Mouse (Mus musculus): Measurements from ENCODE around the gene Tenm2. TPM values are rescaled to one million over a fixed set of nuclear protein-coding genes. Genes with fewer than 3 reads are reported as not detected.

The Tenm2 gene
- polyA plus RNA-seq, 1 experiment from 2014 or later, result 3.2 TPM

GRCm38 (mm10) chr11:36221271-36221975, 1014.3 kb downstream of the Tenm2 start:
- Histone ChIP-seq H3K9me3 (ENCODE audit: control insufficient read depth, low read length) (no peaks in the 10 kb centered on the region), H3K9ac (ENCODE audit: low read length) (no peak overlapping the region), H3K36me3 (ENCODE audit: control insufficient read depth, insufficient read depth, low read length) (no peaks in the 10 kb centered on the region), H3K27ac (ENCODE audit: low read depth, low read length) (no peak overlapping the region), H3K4me2 (ENCODE audit: low read depth) (peak overlapping the region; percentile 21), H3K4me1 (ENCODE audit: control insufficient read depth, insufficient read depth, low read length) (peaks cover 6% of the 10 kb centered on the region), H3K27me3 (ENCODE audit: control insufficient read depth, insufficient read depth, low read length) (no peaks in the 10 kb centered on the region), H3K4me3 (ENCODE audit: low read depth, low read length) (no peak overlapping the region)
- DNase-seq (ENCODE audit: low spot score) (peak; percentile 88), ATAC-seq (ENCODE audit: insufficient read depth, low FRiP score, low TSS enrichment) (peak; percentile 71; the same call in 1 of the 2 replicates)
- 13% methylated on average over 10 of the region's 10 CpGs for WGBS

- DNase-seq (ENCODE audit: low spot score), result no peak
- ATAC-seq (ENCODE audit: insufficient read depth, low FRiP score, low TSS enrichment), result peak; percentile 49; the same call in 1 of the 2 replicates
- no peak overlapping the region for H3K9ac ChIP-seq (ENCODE audit: low read length)
Measured at GRCm38 (mm10) chr11:36220651-36221050, 1015.1 kb downstream of the Tenm2 start.

GRCm38 (mm10) chr11:36219586-36219985, 1016.2 kb downstream of the Tenm2 start:
- Histone ChIP-seq H3K4me1 (ENCODE audit: control insufficient read depth, insufficient read depth, low read length) (peaks cover 6% of the 10 kb centered on the region), H3K27me3 (ENCODE audit: control insufficient read depth, insufficient read depth, low read length) (no peaks in the 10 kb centered on the region), H3K4me2 (ENCODE audit: low read depth) (no peak overlapping the region), H3K4me3 (ENCODE audit: low read depth, low read length) (no peak overlapping the region), H3K36me3 (ENCODE audit: control insufficient read depth, insufficient read depth, low read length) (no peaks in the 10 kb centered on the region), H3K9me3 (ENCODE audit: control insufficient read depth, low read length) (no peaks in the 10 kb centered on the region), H3K9ac (ENCODE audit: low read length) (no peak overlapping the region), H3K27ac (ENCODE audit: low read depth, low read length) (no peak overlapping the region)
- ATAC-seq (ENCODE audit: insufficient read depth, low FRiP score, low TSS enrichment) (no peak), DNase-seq (ENCODE audit: low spot score) (no peak)
- 51% methylated on average over 4 of the region's 4 CpGs for WGBS

More at GRCm38 (mm10) chr11:36220651-36221050, 1015.1 kb downstream of the Tenm2 start:
- H3K9me3 ChIP-seq (ENCODE audit: control insufficient read depth, low read length), result no peaks in the 10 kb centered on the region
- H3K36me3 ChIP-seq (ENCODE audit: control insufficient read depth, insufficient read depth, low read length), result no peaks in the 10 kb centered on the region
- WGBS, result 13% methylated on average over 5 of the region's 5 CpGs
- H3K4me1 ChIP-seq (ENCODE audit: control insufficient read depth, insufficient read depth, low read length), result peaks cover 6% of the 10 kb centered on the region
- no peak overlapping the region for H3K4me2 ChIP-seq (ENCODE audit: low read depth)
- H3K4me3 ChIP-seq (ENCODE audit: low read depth, low read length), result no peak overlapping the region
- no peaks in the 10 kb centered on the region for H3K27me3 ChIP-seq (ENCODE audit: control insufficient read depth, insufficient read depth, low read length)
- H3K27ac ChIP-seq (ENCODE audit: low read depth, low read length), result no peak overlapping the region; the same call in 1 of the 2 replicates

GRCm38 (mm10) chr11:36214589-36214988, 1021.2 kb downstream of the Tenm2 start:
- Histone ChIP-seq H3K27ac (ENCODE audit: low read depth, low read length) (no peak overlapping the region), H3K4me1 (ENCODE audit: control insufficient read depth, insufficient read depth, low read length) (no peaks in the 10 kb centered on the region; the same call in 1 of the 2 replicates), H3K27me3 (ENCODE audit: control insufficient read depth, insufficient read depth, low read length) (no peaks in the 10 kb centered on the region), H3K4me3 (ENCODE audit: low read depth, low read length) (no peak overlapping the region), H3K9me3 (ENCODE audit: control insufficient read depth, low read length) (no peaks in the 10 kb centered on the region), H3K9ac (ENCODE audit: low read length) (no peak overlapping the region), H3K4me2 (ENCODE audit: low read depth) (no peak overlapping the region), H3K36me3 (ENCODE audit: control insufficient read depth, insufficient read depth, low read length) (no peaks in the 10 kb centered on the region)
- DNase-seq (ENCODE audit: low spot score), result no peak
- ATAC-seq (ENCODE audit: insufficient read depth, low FRiP score, low TSS enrichment), result no peak
- WGBS, result 81% methylated on average over 3 of the region's 3 CpGs

- Histone ChIP-seq H3K27ac (ENCODE audit: low read depth, low read length) (no peak overlapping the region), H3K9me3 (ENCODE audit: control insufficient read depth, low read length) (no peaks in the 10 kb centered on the region), H3K4me3 (ENCODE audit: low read depth, low read length) (no peak overlapping the region), H3K4me2 (ENCODE audit: low read depth) (no peak overlapping the region), H3K4me1 (ENCODE audit: control insufficient read depth, insufficient read depth, low read length) (no peaks in the 10 kb centered on the region), H3K36me3 (ENCODE audit: control insufficient read depth, insufficient read depth, low read length) (no peaks in the 10 kb centered on the region), H3K27me3 (ENCODE audit: control insufficient read depth, insufficient read depth, low read length) (no peaks in the 10 kb centered on the region), H3K9ac (ENCODE audit: low read length) (no peak overlapping the region)
- ATAC-seq (ENCODE audit: insufficient read depth, low FRiP score, low TSS enrichment) (no peak), DNase-seq (ENCODE audit: low spot score) (no peak)
- 74% methylated on average over 6 of the region's 6 CpGs for WGBS
Measured at GRCm38 (mm10) chr11:36204381-36204780, 1031.4 kb downstream of the Tenm2 start.

- DNase-seq (ENCODE audit: low spot score) (no peak), ATAC-seq (ENCODE audit: insufficient read depth, low FRiP score, low TSS enrichment) (no peak)
- Histone ChIP-seq H3K27me3 (ENCODE audit: control insufficient read depth, insufficient read depth, low read length) (no peaks in the 10 kb centered on the region), H3K36me3 (ENCODE audit: control insufficient read depth, insufficient read depth, low read length) (no peaks in the 10 kb centered on the region), H3K27ac (ENCODE audit: low read depth, low read length) (no peak overlapping the region), H3K4me3 (ENCODE audit: low read depth, low read length) (no peak overlapping the region), H3K9me3 (ENCODE audit: control insufficient read depth, low read length) (no peaks in the 10 kb centered on the region), H3K9ac (ENCODE audit: low read length) (no peak overlapping the region), H3K4me1 (ENCODE audit: control insufficient read depth, insufficient read depth, low read length) (no peaks in the 10 kb centered on the region), H3K4me2 (ENCODE audit: low read depth) (no peak overlapping the region)
- 72% methylated on average over 1 of the region's 1 CpGs for WGBS
Measured at GRCm38 (mm10) chr11:36203896-36204295, 1031.9 kb downstream of the Tenm2 start.

GRCm38 (mm10) chr11:36194348-36194747, 1041.4 kb downstream of the Tenm2 start:
- H3K4me2 ChIP-seq (ENCODE audit: low read depth), result no peak overlapping the region
- H3K9ac ChIP-seq (ENCODE audit: low read length), result no peak overlapping the region
- H3K27me3 ChIP-seq (ENCODE audit: control insufficient read depth, insufficient read depth, low read length), result no peaks in the 10 kb centered on the region
- H3K4me1 ChIP-seq (ENCODE audit: control insufficient read depth, insufficient read depth, low read length), result no peaks in the 10 kb centered on the region
- no peaks in the 10 kb centered on the region for H3K9me3 ChIP-seq (ENCODE audit: control insufficient read depth, low read length)
- 75% methylated on average over 2 of the region's 2 CpGs for WGBS
- DNase-seq (ENCODE audit: low spot score), result no peak
- H3K4me3 ChIP-seq (ENCODE audit: low read depth, low read length), result no peak overlapping the region
- no peaks in the 10 kb centered on the region for H3K36me3 ChIP-seq (ENCODE audit: control insufficient read depth, insufficient read depth, low read length)
- no peak overlapping the region for H3K27ac ChIP-seq (ENCODE audit: low read depth, low read length)
- no peak for ATAC-seq (ENCODE audit: insufficient read depth, low FRiP score, low TSS enrichment)

- Histone ChIP-seq H3K9me3 (ENCODE audit: control insufficient read depth, low read length) (no peaks in the 10 kb centered on the region), H3K4me3 (ENCODE audit: low read depth, low read length) (no peak overlapping the region), H3K27ac (ENCODE audit: low read depth, low read length) (no peak overlapping the region), H3K9ac (ENCODE audit: low read length) (no peak overlapping the region), H3K4me2 (ENCODE audit: low read depth) (no peak overlapping the region), H3K36me3 (ENCODE audit: control insufficient read depth, insufficient read depth, low read length) (no peaks in the 10 kb centered on the region), H3K27me3 (ENCODE audit: control insufficient read depth, insufficient read depth, low read length) (no peaks in the 10 kb centered on the region), H3K4me1 (ENCODE audit: control insufficient read depth, insufficient read depth, low read length) (no peaks in the 10 kb centered on the region)
- DNase-seq (ENCODE audit: low spot score), result no peak
- ATAC-seq (ENCODE audit: insufficient read depth, low FRiP score, low TSS enrichment), result no peak
- WGBS, result 83% methylated on average over 7 of the region's 7 CpGs
Measured at GRCm38 (mm10) chr11:36176106-36176505, 1059.7 kb downstream of the Tenm2 start.

GRCm38 (mm10) chr11:36173076-36173690, 1062.6 kb downstream of the Tenm2 start:
- Histone ChIP-seq H3K9ac (ENCODE audit: low read length) (no peak overlapping the region), H3K4me1 (ENCODE audit: control insufficient read depth, insufficient read depth, low read length) (no peaks in the 10 kb centered on the region), H3K36me3 (ENCODE audit: control insufficient read depth, insufficient read depth, low read length) (no peaks in the 10 kb centered on the region), H3K27ac (ENCODE audit: low read depth, low read length) (no peak overlapping the region), H3K27me3 (ENCODE audit: control insufficient read depth, insufficient read depth, low read length) (no peaks in the 10 kb centered on the region), H3K4me3 (ENCODE audit: low read depth, low read length) (no peak overlapping the region), H3K9me3 (ENCODE audit: control insufficient read depth, low read length) (no peaks in the 10 kb centered on the region), H3K4me2 (ENCODE audit: low read depth) (no peak overlapping the region)
- DNase-seq (ENCODE audit: low spot score) (no peak), ATAC-seq (ENCODE audit: insufficient read depth, low FRiP score, low TSS enrichment) (no peak)
- 34% methylated on average over 11 of the region's 11 CpGs for WGBS
